ENCODE assay signal across 31 mouse cellular contexts in genomic region chr6:38147301-38147700, GRCm38 (mm10). TPM values are rescaled to one million over a fixed set of nuclear protein-coding genes. Genes with fewer than 3 reads are reported as not detected.
DNase-seq lines count a peak whose midpoint lies in the region; ATAC-seq and TF ChIP-seq lines count a peak whose summit lies in the region.
"Had no signal": no experiment of that assay in that cellular context is flagged by ENCODE, and none has a peak within 500 bp of the region (broad histone marks: within the 10 kb centered on the region; RNA-seq: fewer than 3 reads in every experiment).

No protein-coding gene starts in this region.

- H3K4me2 ChIP-seq in hindbrain, postnatal 0 days (ENCODE audit: low read depth, low read length), result no peak overlapping the region
- no peak overlapping the region for H3K4me2 ChIP-seq in hindbrain, embryonic 11.5 days (replicated peaks; ENCODE audit: low read depth, low read length)
- no peak overlapping the region for H3K4me2 ChIP-seq in kidney, postnatal 0 days (ENCODE audit: low read length)
- H3K4me2 ChIP-seq: embryonic facial prominence, embryonic 15.5 days; forebrain, embryonic 12.5 days; heart, embryonic 11.5 days; hindbrain, embryonic 15.5 days; lung, embryonic 14.5 days; midbrain, embryonic 11.5 days had no signal

- TF ChIP-seq POLR2A in lung, adult 2 months (IDR thresholded peaks at IDR 0.05; ENCODE audit: borderline replicate concordance, extremely low read depth, low read depth, low read length), result no peak

- no peak overlapping the region for H3K9ac ChIP-seq in hindbrain, postnatal 0 days (replicated peaks; ENCODE audit: low read length)
- H3K9ac ChIP-seq in hindbrain, embryonic 11.5 days (ENCODE audit: low read depth, low read length), result no peak overlapping the region
- no peak overlapping the region for H3K9ac ChIP-seq in kidney, postnatal 0 days (ENCODE audit: low read depth, low read length)
- H3K9ac ChIP-seq: embryonic facial prominence, embryonic 15.5 days; forebrain, embryonic 12.5 days; hindbrain, embryonic 15.5 days; liver, embryonic 14.5 days; lung, embryonic 14.5 days had no signal

- peaks cover 35% of the 10 kb centered on the region; the same call in 1 of the 2 replicates for H3K36me3 ChIP-seq in hindbrain, postnatal 0 days (ENCODE audit: insufficient read depth, low read length)
- 0 out of 2 replicates have a peak, but pooled peaks cover 2% of the 10 kb centered on the region for H3K36me3 ChIP-seq in hindbrain, embryonic 11.5 days (ENCODE audit: control insufficient read depth, insufficient read depth, low read length)
- peaks cover 18% of the 10 kb centered on the region for H3K36me3 ChIP-seq in E14TG2a.4 (ENCODE audit: insufficient read depth, low read length)
- H3K36me3 ChIP-seq in kidney, postnatal 0 days (ENCODE audit: insufficient read depth, low read length), result peaks cover 13% of the 10 kb centered on the region; the same call in 1 of the 2 replicates

- H3K4me3 ChIP-seq in hindbrain, postnatal 0 days (ENCODE audit: low read length), result no peak overlapping the region
- no peak overlapping the region for H3K4me3 ChIP-seq in hindbrain, embryonic 11.5 days (ENCODE audit: low read depth, low read length)
- 0 out of 2 replicates have a peak overlapping the region, but pooled peaks have one; percentile 3 for H3K4me3 ChIP-seq in E14TG2a.4 (replicated peaks; ENCODE audit: low read length)
- no peak overlapping the region for H3K4me3 ChIP-seq in kidney, postnatal 0 days (replicated peaks; ENCODE audit: low read depth, low read length)
- no peak overlapping the region for H3K4me3 ChIP-seq in lung, adult 2 months (replicated peaks; ENCODE audit: extremely low read depth, low read depth, low read length)
- H3K4me3 ChIP-seq: embryonic facial prominence, embryonic 15.5 days; forebrain, embryonic 12.5 days; hindbrain, embryonic 15.5 days had no signal

- no peaks in the 10 kb centered on the region for H3K9me3 ChIP-seq in hindbrain, postnatal 0 days (ENCODE audit: low read length)
- H3K9me3 ChIP-seq in hindbrain, embryonic 11.5 days (ENCODE audit: control insufficient read depth, low read length), result no peaks in the 10 kb centered on the region
- H3K9me3 ChIP-seq in E14TG2a.4 (ENCODE audit: low read length), result no peaks in the 10 kb centered on the region
- H3K9me3 ChIP-seq in kidney, postnatal 0 days (replicated peaks; ENCODE audit: low read length), result no peaks in the 10 kb centered on the region
- H3K9me3 ChIP-seq: embryonic facial prominence, embryonic 15.5 days; forebrain, embryonic 12.5 days; hindbrain, embryonic 15.5 days had no signal

- 81% methylated on average over 5 of the region's 5 CpGs for WGBS in hindbrain, postnatal 0 days
- whole genome bisulfite sequencing in hindbrain, embryonic 11.5 days, result 82% methylated on average over 5 of the region's 5 CpGs
- 80% methylated on average over 5 of the region's 5 CpGs for WGBS in kidney, postnatal 0 days
- 82% methylated on average over 5 of the region's 5 CpGs for WGBS in lung, adult 2 months

- no peak for TF ChIP-seq CTCF in hindbrain, postnatal 0 days (IDR thresholded peaks at IDR 0.05; ENCODE audit: low read depth)
- no peak for TF ChIP-seq CTCF in E14TG2a.4 (conservative IDR thresholded peaks at IDR 0.05; ENCODE audit: low read length)
- no peak for TF ChIP-seq CTCF in kidney, postnatal 0 days (IDR thresholded peaks at IDR 0.05; ENCODE audit: low read depth)
- no peak for TF ChIP-seq CTCF in lung, adult 2 months (IDR thresholded peaks at IDR 0.05; ENCODE audit: insufficient read depth, low read length)

- H3K27ac ChIP-seq in hindbrain, postnatal 0 days, result peak overlapping the region; percentile 12; the same call in 1 of the 2 replicates
- H3K27ac ChIP-seq in hindbrain, embryonic 11.5 days (ENCODE audit: low read depth, low read length), result no peak overlapping the region
- 0 out of 2 replicates have a peak overlapping the region, but pooled peaks have one; percentile 15 for H3K27ac ChIP-seq in kidney, postnatal 0 days
- H3K27ac ChIP-seq: embryonic facial prominence, embryonic 15.5 days; hindbrain, embryonic 15.5 days; liver, embryonic 14.5 days had no signal

- H3K27me3 ChIP-seq in hindbrain, postnatal 0 days (ENCODE audit: insufficient read depth, low read length), result no peaks in the 10 kb centered on the region
- no peaks in the 10 kb centered on the region for H3K27me3 ChIP-seq in hindbrain, embryonic 11.5 days (ENCODE audit: control insufficient read depth, insufficient read depth, low read length)
- H3K27me3 ChIP-seq in E14TG2a.4 (ENCODE audit: insufficient read depth, low read length), result no peaks in the 10 kb centered on the region
- H3K27me3 ChIP-seq in kidney, postnatal 0 days (ENCODE audit: insufficient read depth, low read length), result no peaks in the 10 kb centered on the region
- H3K27me3 ChIP-seq: embryonic facial prominence, embryonic 15.5 days; forebrain, embryonic 12.5 days; hindbrain, embryonic 15.5 days; Patski had no signal

- DNase-seq in heart, adult 11 months, result peak; percentile 85
- DNase-seq in heart, postnatal 4 days, result no peak
- DNase-seq in hindbrain, postnatal 0 days (ENCODE audit: low spot score), result no peak
- no peak for DNase-seq in hindbrain, embryonic 11.5 days (ENCODE audit: low spot score)
- no peak for DNase-seq in kidney, postnatal 0 days (ENCODE audit: low spot score)
- DNase-seq in ovary, postnatal 36 days (ENCODE audit: low spot score), result no peak
- DNase-seq in lung, adult 2 months, result no peak
- DNase-seq: adrenal gland, postnatal 10 days; cerebellum, adult 9-10 months; gastrocnemius, postnatal 10 days; liver; lung, embryonic 14.5 days; lung, postnatal 14 days; thymus, adult 2 months; thymus, postnatal 36 days had no signal

- 0 out of 2 replicates have a peak, but pooled peaks cover 3% of the 10 kb centered on the region for H3K4me1 ChIP-seq in hindbrain, postnatal 0 days (ENCODE audit: insufficient read depth, low read length)
- H3K4me1 ChIP-seq in hindbrain, embryonic 11.5 days (replicated peaks; ENCODE audit: control insufficient read depth, insufficient read depth, low read length), result no peaks in the 10 kb centered on the region
- peaks cover 63% of the 10 kb centered on the region for H3K4me1 ChIP-seq in E14TG2a.4 (replicated peaks; ENCODE audit: low read depth, low read length)
- H3K4me1 ChIP-seq in kidney, postnatal 0 days (replicated peaks; ENCODE audit: insufficient read depth, low read length), result peaks cover 21% of the 10 kb centered on the region; the same call in 1 of the 2 replicates
- H3K4me1 ChIP-seq in lung, adult 2 months (ENCODE audit: control insufficient read depth, insufficient read depth, low read length), result peaks cover 7% of the 10 kb centered on the region; the same call in 1 of the 2 replicates
- H3K4me1 ChIP-seq: forebrain, embryonic 12.5 days; hindbrain, embryonic 15.5 days had no signal

- ATAC-seq in hindbrain, postnatal 0 days, result no peak
- ATAC-seq in hindbrain, embryonic 11.5 days (ENCODE audit: low FRiP score), result no peak
- no peak for ATAC-seq in kidney, postnatal 0 days (replicated peaks; ENCODE audit: low FRiP score, low read depth)
- ATAC-seq: midbrain, embryonic 16.5 days; Patski had no signal

RNA-seq across cellular contexts. Expression of gene Atp6v0a4, which starts 22.9 kb away (rescaled TPM):
- total RNA-seq in heart, postnatal 4 days (2021), result 1 to 10 TPM; 2.1 to 2.9 TPM
- 0.42 TPM in 1 of 2 replicates, not detected in the other for total RNA-seq in hindbrain, postnatal 0 days (2014; rRNA removed)
- 0.28 and 0.29 TPM in 2 replicates for polyA plus RNA-seq in hindbrain, postnatal 0 days (2015; fragmentation: Nextera tagmentation; extraction: Ambion mirVana)
- not detected in 2 replicates for polyA plus RNA-seq in hindbrain, embryonic 11.5 days (2014; fragmentation: Nextera tagmentation; extraction: Ambion mirVana)
- polyA plus RNA-seq in kidney, postnatal 0 days (2015; fragmentation: Nextera tagmentation; extraction: Ambion mirVana), result 37.9 and 45.2 TPM in 2 replicates
- 6.2 and 12.1 TPM in 2 replicates for polyA plus RNA-seq in lung, adult 2 months (2012; rRNA removed)
- total RNA-seq: neutrophil, adult 5-6 weeks had no signal
- polyA plus RNA-seq: forebrain, embryonic 12.5 days; limb, embryonic 11.5 days; midbrain, embryonic 11.5 days; neural tube, embryonic 11.5 days had no signal

RNA-seq across cellular contexts. Expression of gene Tmem213, which starts 38.2 kb away (rescaled TPM):
- total RNA-seq in heart, postnatal 4 days (2021), result not detected
- not detected in 2 replicates for total RNA-seq in hindbrain, postnatal 0 days (2014; rRNA removed)
- polyA plus RNA-seq in hindbrain, postnatal 0 days (2015; fragmentation: Nextera tagmentation; extraction: Ambion mirVana), result not detected in 2 replicates
- polyA plus RNA-seq in hindbrain, embryonic 11.5 days (2014; fragmentation: Nextera tagmentation; extraction: Ambion mirVana), result not detected in 2 replicates
- 198 and 199 TPM in 2 replicates for polyA plus RNA-seq in kidney, postnatal 0 days (2015; fragmentation: Nextera tagmentation; extraction: Ambion mirVana)
- 2.6 and 3.0 TPM in 2 replicates for polyA plus RNA-seq in lung, adult 2 months (2012; rRNA removed)
- total RNA-seq: adrenal gland, postnatal 10 days; gastrocnemius, postnatal 10 days; left cerebral cortex, postnatal 10 days; MEL; neutrophil, adult 5-6 weeks had no signal
- polyA plus RNA-seq: forebrain, embryonic 12.5 days; heart, embryonic 11.5 days; heart, postnatal 0 days; hindbrain, embryonic 15.5 days; large intestine, adult 2 months; limb, embryonic 11.5 days; liver, embryonic 14.5 days; midbrain, embryonic 11.5 days; midbrain, embryonic 16.5 days; neural tube, embryonic 11.5 days; Patski had no signal

Comparison
In these comparisons a context has a peak if more than half of its experiments do, and no peak if none do; other contexts are left out.
1. RNA of gene Tmem213, which starts 38.2 kb away (polyA plus RNA-seq): 198 to 199 TPM in kidney, postnatal 0 days; 2.6 to 3.0 TPM in lung, adult 2 months, not detected in hindbrain, embryonic 11.5 days and not detected in hindbrain, postnatal 0 days; every median in the first group is over 10 times any median in the second.